Mouse (Mus musculus) ES-E14 (cell line): ENCODE measurements at regions not wholly inside any gene's neighbourhood (a gene's known extent, or its start where the extent isn't known, plus 50 kb on each side); places are given as distances from the start of the nearest gene placed in this dataset.

ENCODE experiments used
- DNase-seq: peaks from one replicate; pipeline ENCODE4 v3.0.0-alpha.2; 2013; ENCODE audit warnings: low read depth, low spot score
- H3K27ac ChIP-seq: 2 replicates; pipeline ENCODE4 v1.5.1; 2012; ENCODE audit warnings: low read depth, mild to moderate bottlenecking, low read length, moderate library complexity, mixed read lengths; ENCODE audit not compliant: poor library complexity, insufficient read depth, severe bottlenecking
- H3K36me3 ChIP-seq: 2 replicates; pipeline ENCODE4 v1.6.1; 2012; ENCODE audit warnings: mild to moderate bottlenecking, low read length, moderate library complexity, mixed read lengths; ENCODE audit not compliant: control insufficient read depth, poor library complexity, insufficient read depth, severe bottlenecking
- H3K4me1 ChIP-seq, 2 experiments: fragments of 150-350 bp in 1 of 2; sonication (generic) in 1 of 2; 2 replicates each; pipeline ENCODE4 v1.6.1; 2012; ENCODE audit warnings: low read length in 2 of 2, mild to moderate bottlenecking in 1 of 2, mixed read lengths in 1 of 2; ENCODE audit not compliant: control insufficient read depth in 2 of 2, insufficient read depth in 2 of 2, poor library complexity in 1 of 2
- H3K4me3 ChIP-seq, 2 experiments: fragments of 150-350 bp in 1 of 2; sonication (generic) in 1 of 2; 2 replicates each; pipeline ENCODE4 v1.5.1; 2012; ENCODE audit warnings: low read length in 2 of 2, low read depth in 1 of 2, mild to moderate bottlenecking in 1 of 2, mixed read lengths in 1 of 2; ENCODE audit not compliant: insufficient read depth in 1 of 2, poor library complexity in 1 of 2, severe bottlenecking in 1 of 2
- H3K9ac ChIP-seq: 2 replicates; pipeline ENCODE4 v1.6.1; 2012; ENCODE audit warnings: low read depth, mild to moderate bottlenecking, low read length, mixed read lengths; ENCODE audit not compliant: poor library complexity, insufficient read depth, severe bottlenecking
- H3K9me3 ChIP-seq: fragments of 150-350 bp; sonication (generic); 2 replicates; pipeline ENCODE4 v1.6.1; 2012; ENCODE audit warnings: low read depth, mild to moderate bottlenecking, low read length; ENCODE audit not compliant: control insufficient read depth, insufficient read depth
- CHD2 ChIP-seq: IDR thresholded peaks from 2 replicates; pipeline ENCODE4 v1.6.1; 2014; ENCODE audit warnings: mild to moderate bottlenecking, low read depth, low read length, inconsistent platforms
- HCFC1 ChIP-seq: IDR thresholded peaks from 2 replicates; pipeline ENCODE4 v1.6.1; 2012; ENCODE audit warnings: low read length, inconsistent platforms, borderline replicate concordance; ENCODE audit not compliant: insufficient read depth
- MAFK ChIP-seq: IDR thresholded peaks from 2 replicates; pipeline ENCODE4 v1.6.1; 2014; ENCODE audit warnings: mild to moderate bottlenecking, low read depth, low read length, inconsistent platforms; ENCODE audit not compliant: insufficient read depth
- ZC3H11A ChIP-seq: IDR thresholded peaks from 2 replicates; pipeline ENCODE4 v1.6.1; 2012; ENCODE audit warnings: low read depth, mild to moderate bottlenecking, inconsistent platforms, low read length, borderline replicate concordance
- ZNF384 ChIP-seq: IDR thresholded peaks from 2 replicates; pipeline ENCODE4 v1.6.1; 2012; ENCODE audit warnings: low read depth, low read length, inconsistent platforms
- in situ Hi-C, 2 experiments: fragments of 600-800 bp; cut with MboI; formaldehyde crosslinking; loops; one replicate each; pipeline ENCODE4 v1.15.1; 2025; ENCODE audit warnings: low sequenced_read_pairs in 2 of 2, inconsistent platforms in 1 of 2; ENCODE audit not compliant: unreplicated experiment in 2 of 2

DNA sequence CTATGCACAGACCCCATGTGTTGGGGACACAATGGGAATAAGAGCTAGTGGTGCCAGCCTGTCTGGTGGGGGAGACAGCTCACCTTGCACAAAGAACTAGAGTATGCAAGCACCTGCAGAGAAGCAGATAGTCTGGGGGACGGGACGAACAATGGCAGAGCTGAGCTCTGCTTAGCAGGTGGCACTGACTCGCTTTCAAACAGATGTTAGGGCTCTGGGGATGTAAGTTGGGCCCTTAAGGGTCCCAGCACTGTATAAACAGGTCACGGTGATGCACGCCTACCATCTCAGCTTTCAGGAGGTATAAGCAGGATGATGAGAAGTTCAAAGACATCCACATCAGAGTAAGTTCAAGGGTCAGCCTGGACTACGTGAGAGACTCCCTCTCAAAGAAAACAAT is 289.5 kb downstream of the Maf start:
- Histone ChIP-seq H3K4me3 (no peak overlapping the region), H3K4me1 (no peaks in the 10 kb centered on the region), H3K36me3 (no peaks in the 10 kb centered on the region), H3K27ac (no peak overlapping the region), H3K9ac (no peak overlapping the region), H3K9me3 (no peaks in the 10 kb centered on the region)
- TF ChIP-seq CHD2 (no peak), MAFK (no peak), ZNF384 (no peak), ZC3H11A (no peak), HCFC1 (no peak)
- in situ Hi-C loops = no loop called here
- DNase-seq = no peak

- Histone ChIP-seq H3K4me1 (no peaks in the 10 kb centered on the region), H3K4me3 (no peak overlapping the region), H3K9ac (no peak overlapping the region), H3K36me3 (no peaks in the 10 kb centered on the region), H3K9me3 (no peaks in the 10 kb centered on the region), H3K27ac (no peak overlapping the region)
- TF ChIP-seq ZNF384 (no peak), CHD2 (no peak), ZC3H11A (no peak), MAFK (no peak), HCFC1 (no peak)
- DNase-seq = no peak
- in situ Hi-C loops = no loop called here
These were observed 293.5 kb downstream of the Maf start for GRCm38 (mm10) chr8:115414061-115414473.

- H3K4me3 ChIP-seq = no peak overlapping the region
- no peak overlapping the region for H3K27ac ChIP-seq
- H3K9me3 ChIP-seq = no peaks in the 10 kb centered on the region
- in situ Hi-C loops = no loop called here
- TF ChIP-seq CHD2 (no peak), ZNF384 (no peak), HCFC1 (no peak), MAFK (no peak), ZC3H11A (no peak)
- no peak overlapping the region for H3K9ac ChIP-seq
- no peaks in the 10 kb centered on the region for H3K4me1 ChIP-seq
- H3K36me3 ChIP-seq = no peaks in the 10 kb centered on the region
- DNase-seq = no peak
These were observed 295.8 kb downstream of the Maf start for GRCm38 (mm10) chr8:115411756-115412155.

DNA sequence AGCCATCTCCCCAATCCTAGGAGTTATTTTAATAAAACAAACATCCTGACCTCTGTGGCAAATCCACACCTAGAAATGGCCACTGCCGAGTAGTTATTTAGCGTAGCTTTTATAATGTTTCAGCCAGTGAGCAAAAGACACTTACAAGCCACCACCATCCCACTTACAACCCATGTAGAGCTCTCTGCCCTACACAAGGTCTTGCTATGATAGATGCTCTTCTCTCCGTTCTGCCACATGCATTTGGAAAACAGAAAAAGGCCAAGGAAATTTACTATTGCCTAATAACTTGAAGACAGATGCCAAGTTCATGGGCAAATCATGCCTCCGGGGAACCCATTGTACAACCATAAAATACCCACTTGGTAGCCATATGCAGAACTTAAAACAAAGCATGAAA is 296.5 kb downstream of the Maf start:
- in situ Hi-C loops = no loop called here
- Histone ChIP-seq H3K9ac (no peak overlapping the region), H3K36me3 (no peaks in the 10 kb centered on the region)

GRCm38 (mm10) chr8:115410191-115410590 is 297.4 kb downstream of the Maf start:
- Histone ChIP-seq H3K9ac (no peak overlapping the region), H3K27ac (no peak overlapping the region), H3K9me3 (no peaks in the 10 kb centered on the region), H3K36me3 (no peaks in the 10 kb centered on the region), H3K4me1 (no peaks in the 10 kb centered on the region), H3K4me3 (no peak overlapping the region)
- no peak for TF ChIP-seq ZC3H11A
- TF ChIP-seq ZNF384 = no peak
- no peak for TF ChIP-seq MAFK
- no peak for TF ChIP-seq HCFC1
- in situ Hi-C loops = no loop called here
- no peak for DNase-seq

More for the DNA sequence above, 296.5 kb downstream of the Maf start:
- TF ChIP-seq CHD2 = no peak
- no peak for TF ChIP-seq MAFK
- no peak for TF ChIP-seq HCFC1
- no peak for TF ChIP-seq ZC3H11A
- no peak for TF ChIP-seq ZNF384
- DNase-seq = no peak
- no peaks in the 10 kb centered on the region for H3K9me3 ChIP-seq
- no peaks in the 10 kb centered on the region for H3K4me1 ChIP-seq
- no peak overlapping the region for H3K27ac ChIP-seq
- no peak overlapping the region for H3K4me3 ChIP-seq
